Mouse (Mus musculus) CD4-positive, CD25-positive, alpha-beta regulatory T cell, adult 4 months (primary cell): ENCODE data around the gene Zfp174. TPM values are rescaled to one million over a fixed set of nuclear protein-coding genes. Genes with fewer than 3 reads are reported as not detected.

Experiments
- ATAC-seq: one replicate; pipeline ENCODE4 v1.8.0; 2017
- polyA plus RNA-seq, 2 experiments: library from polyadenylated mRNA; unstranded; fragments of 100-300 nt; shearing (Covaris generic); gene quantifications; one replicate each; pipeline ENCODE4 v1.2.1; 2017

Zfp174 gene
- polyA plus RNA-seq, 2 experiments from 2014 or later: 0.58 to 0.67 TPM

- peak; percentile 96 for ATAC-seq
Observed at GRCm38 (mm10) chr16:3884201-3885064, 37.4 kb downstream of the Zfp174 start, which contains the start of the genes Zfp597 and Gm20695. Gene Zfp597, minus strand, starts transcription at chr16:3884561. Gene Gm20695, plus strand, starts transcription at chr16:3884648.

- no peak for ATAC-seq
Observed at GRCm38 (mm10) chr16:3885065-3885670, 38.1 kb downstream of the Zfp174 start.

- ATAC-seq: no peak
Observed at GRCm38 (mm10) chr16:3891621-3892295, 44.7 kb downstream of the Zfp174 start.

GRCm38 (mm10) chr16:3893739-3894138 lies 46.7 kb downstream of the Zfp174 start:
- ATAC-seq: no peak

- peak; percentile 94 for ATAC-seq
Observed at GRCm38 (mm10) chr16:3895173-3895792, 48.2 kb downstream of the Zfp174 start.

- ATAC-seq: peak; percentile 52
Observed at GRCm38 (mm10) chr16:3896046-3896445, 49.0 kb downstream of the Zfp174 start.

GRCm38 (mm10) chr16:3896553-3896952 lies 49.5 kb downstream of the Zfp174 start:
- no peak for ATAC-seq

- no peak for ATAC-seq
Observed at GRCm38 (mm10) chr16:3907471-3907870, 60.4 kb downstream of the Zfp174 start.

Other genes with a start within 250 kb of the Zfp174 start
- under 1 TPM in 1 of 2 experiments, not detected in 1; 0.41 TPM for gene Mefv, start 129.2 kb upstream of the Zfp174 start, polyA plus RNA-seq
- 100 to 1,000 TPM in 1 of 2 experiments, 10 to 100 TPM in 1; 89.9 to 185 TPM for gene Zfp263, start 103.2 kb upstream of the Zfp174 start, polyA plus RNA-seq
- gene Olfr15, start 16.4 kb upstream of the Zfp174 start, polyA plus RNA-seq: under 1 TPM in 1 of 2 experiments, not detected in 1; 0.28 TPM
- gene Naa60, start 25.1 kb downstream of the Zfp174 start, polyA plus RNA-seq: 100 to 1,000 TPM; 103 to 155 TPM
- 10 to 100 TPM; 10.4 to 14.0 TPM for gene Zfp597, start 37.3 kb downstream of the Zfp174 start, polyA plus RNA-seq
- gene Gm20695, start 37.4 kb downstream of the Zfp174 start, polyA plus RNA-seq: 1 to 10 TPM; 1.3 to 6.8 TPM
- 10 to 100 TPM; 10.3 to 11.6 TPM for gene 1700037C18Rik, start 61.4 kb downstream of the Zfp174 start, polyA plus RNA-seq
- gene Cluap1, start 61.5 kb downstream of the Zfp174 start, polyA plus RNA-seq: 10 to 100 TPM; 32.5 to 39.8 TPM
- gene Nlrc3, start 129.4 kb downstream of the Zfp174 start, polyA plus RNA-seq: 10 to 100 TPM; 56.1 to 73.3 TPM
- 10 to 100 TPM; 15.2 to 26.6 TPM for gene Slx4, start 156.5 kb downstream of the Zfp174 start, polyA plus RNA-seq
- gene Dnase1, start 189.7 kb downstream of the Zfp174 start, polyA plus RNA-seq: 10 to 100 TPM in 1 of 2 experiments, 1 to 10 TPM in 1; 5.4 to 10.7 TPM
- 100 to 1,000 TPM in 1 of 2 experiments, 10 to 100 TPM in 1; 66.6 to 101 TPM for gene Trap1, start 230.6 kb downstream of the Zfp174 start, polyA plus RNA-seq